Mouse (Mus musculus) forebrain, postnatal 0 days (tissue): ENCODE measurements at regions not wholly inside any gene's neighbourhood (a gene's known extent, or its start where the extent isn't known, plus 50 kb on each side); places are given as distances from the start of the nearest gene placed in this dataset.
"Not testable (repeated sequence)": the region's sequence is repeated elsewhere in the genome, so short reads cannot be mapped to it uniquely, and the experiment has no call there.

Source experiments
- ATAC-seq: fragments of 200-750 bp; cut with Nextera tagmentation; 2 replicates; pipeline ENCODE4 v1.8.0; 2017; ENCODE audit warnings: mild to moderate bottlenecking, moderate library complexity
- DNase-seq: peaks from one replicate; pipeline ENCODE4 v3.0.0-alpha.2; 2015
- H3K27ac ChIP-seq: fragments of 300-500 bp; sonication (generic); 2 replicates; pipeline ENCODE4 v1.5.1; 2014; ENCODE audit warnings: low read depth, mild to moderate bottlenecking, antibody characterized with exemption, low read length, moderate library complexity, mixed read lengths
- H3K27me3 ChIP-seq: fragments of 300-500 bp; sonication (generic); 2 replicates; pipeline ENCODE4 v1.6.1; 2014; ENCODE audit warnings: mild to moderate bottlenecking, low read length, mixed read lengths; ENCODE audit not compliant: insufficient read depth
- H3K36me3 ChIP-seq: fragments of 300-500 bp; sonication (generic); 2 replicates; pipeline ENCODE4 v1.6.1; 2014; ENCODE audit warnings: mild to moderate bottlenecking, moderate library complexity; ENCODE audit not compliant: insufficient read depth
- H3K4me1 ChIP-seq: fragments of 300-500 bp; sonication (generic); 2 replicates; pipeline ENCODE4 v1.6.1; 2014; ENCODE audit warnings: antibody characterized with exemption; ENCODE audit not compliant: insufficient read depth
- H3K4me2 ChIP-seq: fragments of 300-500 bp; sonication (generic); 2 replicates; pipeline ENCODE4 v1.6.1; 2014; ENCODE audit warnings: low read depth, mild to moderate bottlenecking, moderate library complexity
- H3K4me3 ChIP-seq: fragments of 300-500 bp; sonication (generic); 2 replicates; pipeline ENCODE4 v1.5.1; 2014; ENCODE audit warnings: low read depth, low read length, mixed read lengths
- H3K9ac ChIP-seq: fragments of 300-500 bp; sonication (generic); 2 replicates; pipeline ENCODE4 v1.6.1; 2014; ENCODE audit warnings: mild to moderate bottlenecking
- H3K9me3 ChIP-seq: fragments of 300-500 bp; sonication (generic); 2 replicates; pipeline ENCODE4 v1.6.1; 2016; ENCODE audit warnings: low read length
- CTCF ChIP-seq: sonication (generic); IDR thresholded peaks from 2 replicates; pipeline ENCODE4 v1.5.1; 2016; ENCODE audit warnings: antibody characterized with exemption, control low read depth, low read depth
- WGBS: fragments of 180-500 bp; shearing (Covaris S2); extraction: QIAGEN DNeasy Blood & Tissue Kit; methylation state at CpG from one replicate; pipeline ENCODE4 v1.1.7; 2014; 5-methylcytosine and 5-hydroxymethylcytosine counted together

- Histone ChIP-seq H3K4me2 (no peak overlapping the region), H3K9me3 (no peaks in the 10 kb centered on the region), H3K9ac (no peak overlapping the region), H3K27ac (no peak overlapping the region), H3K27me3 (no peaks in the 10 kb centered on the region), H3K36me3 (no peaks in the 10 kb centered on the region), H3K4me1 (no peaks in the 10 kb centered on the region), H3K4me3 (no peak overlapping the region)
- 11% methylated on average over 4 of the region's 4 CpGs for WGBS
- ATAC-seq (peak; percentile 73), DNase-seq (peak; percentile 90)
- peak; percentile 74 for TF ChIP-seq CTCF
Observed at GRCm38 (mm10) chr9:97297538-97297937, 72.2 kb downstream of the Trim42 start.

- Histone ChIP-seq H3K9me3 (no peaks in the 10 kb centered on the region), H3K36me3 (no peaks in the 10 kb centered on the region), H3K4me2 (no peak overlapping the region), H3K27ac (no peak overlapping the region), H3K9ac (no peak overlapping the region), H3K27me3 (no peaks in the 10 kb centered on the region), H3K4me1 (no peaks in the 10 kb centered on the region), H3K4me3 (no peak overlapping the region)
- TF ChIP-seq CTCF: peak; percentile 80
- DNase-seq (peak; percentile 52), ATAC-seq (no peak)
- WGBS: 25% methylated on average over 7 of the region's 7 CpGs
Observed at GRCm38 (mm10) chr9:97295770-97296169, 74.0 kb downstream of the Trim42 start.

- H3K27ac ChIP-seq: no peak overlapping the region
- no peak overlapping the region for H3K4me2 ChIP-seq
- WGBS: 77% methylated on average over 1 of the region's 1 CpGs
- H3K36me3 ChIP-seq: no peaks in the 10 kb centered on the region
- no peaks in the 10 kb centered on the region for H3K27me3 ChIP-seq
- TF ChIP-seq CTCF: peak; percentile 32; the same call in 1 of the 2 replicates
- no peak for DNase-seq
- no peak for ATAC-seq
- no peaks in the 10 kb centered on the region for H3K4me1 ChIP-seq
- no peak overlapping the region for H3K9ac ChIP-seq
- H3K9me3 ChIP-seq: no peaks in the 10 kb centered on the region
- no peak overlapping the region for H3K4me3 ChIP-seq
Observed at GRCm38 (mm10) chr9:97291870-97292269, 77.9 kb downstream of the Trim42 start.

- WGBS: 76% methylated on average over 7 of the region's 7 CpGs
- no peak overlapping the region for H3K4me2 ChIP-seq
- no peak for TF ChIP-seq CTCF
Observed at GRCm38 (mm10) chr9:97284282-97284802, 85.4 kb downstream of the Trim42 start.

GRCm38 (mm10) chr9:97282090-97282489, 87.7 kb downstream of the Trim42 start:
- no peaks in the 10 kb centered on the region for H3K27me3 ChIP-seq
- 90% methylated on average over 3 of the region's 3 CpGs for WGBS
- H3K4me1 ChIP-seq: no peaks in the 10 kb centered on the region
- DNase-seq: no peak
- no peak for ATAC-seq
- no peak overlapping the region for H3K9ac ChIP-seq
- no peak for TF ChIP-seq CTCF
- no peak overlapping the region for H3K27ac ChIP-seq
- H3K36me3 ChIP-seq: no peaks in the 10 kb centered on the region
- H3K4me2 ChIP-seq: no peak overlapping the region
- H3K4me3 ChIP-seq: no peak overlapping the region
- no peaks in the 10 kb centered on the region for H3K9me3 ChIP-seq

More at GRCm38 (mm10) chr9:97284282-97284802, 85.4 kb downstream of the Trim42 start:
- Histone ChIP-seq H3K9ac (no peak overlapping the region), H3K27me3 (no peaks in the 10 kb centered on the region), H3K27ac (no peak overlapping the region), H3K9me3 (no peaks in the 10 kb centered on the region), H3K4me3 (no peak overlapping the region), H3K4me1 (no peaks in the 10 kb centered on the region), H3K36me3 (no peaks in the 10 kb centered on the region)
- DNase-seq (no peak), ATAC-seq (no peak)

- H3K9ac ChIP-seq, ATAC-seq, H3K36me3 ChIP-seq, H3K9me3 ChIP-seq, H3K27ac ChIP-seq, H3K4me3 ChIP-seq, H3K27me3 ChIP-seq, H3K4me2 ChIP-seq, DNase-seq, H3K4me1 ChIP-seq: not testable (repeated sequence)
- 84% methylated on average over 14 of the region's 14 CpGs for WGBS
Observed at GRCm38 (mm10) chr9:97275449-97275848, 94.3 kb downstream of the Trim42 start.

GRCm38 (mm10) chr9:97273891-97274290, 95.9 kb downstream of the Trim42 start:
- TF ChIP-seq CTCF: no peak
- no peak for ATAC-seq

More at GRCm38 (mm10) chr9:97273891-97274290, 95.9 kb downstream of the Trim42 start:
- Histone ChIP-seq H3K36me3 (no peaks in the 10 kb centered on the region), H3K27ac (no peak overlapping the region), H3K27me3 (no peaks in the 10 kb centered on the region), H3K9me3 (no peaks in the 10 kb centered on the region), H3K9ac (no peak overlapping the region), H3K4me3 (no peak overlapping the region), H3K4me1 (no peaks in the 10 kb centered on the region), H3K4me2 (no peak overlapping the region)
- WGBS: 92% methylated on average over 7 of the region's 7 CpGs
- no peak for DNase-seq
